Mouse (Mus musculus): ENCODE results near the gene Pdcd4. TPM values are rescaled to one million over a fixed set of nuclear protein-coding genes. Genes with fewer than 3 reads are reported as not detected.
"Not testable (repeated sequence)": the region's sequence is repeated elsewhere in the genome, so short reads cannot be mapped to it uniquely, and the experiment has no call there.

The Pdcd4 gene
- polyA plus RNA-seq, 1 experiment from 2014 or later = 64.9 TPM

DNA sequence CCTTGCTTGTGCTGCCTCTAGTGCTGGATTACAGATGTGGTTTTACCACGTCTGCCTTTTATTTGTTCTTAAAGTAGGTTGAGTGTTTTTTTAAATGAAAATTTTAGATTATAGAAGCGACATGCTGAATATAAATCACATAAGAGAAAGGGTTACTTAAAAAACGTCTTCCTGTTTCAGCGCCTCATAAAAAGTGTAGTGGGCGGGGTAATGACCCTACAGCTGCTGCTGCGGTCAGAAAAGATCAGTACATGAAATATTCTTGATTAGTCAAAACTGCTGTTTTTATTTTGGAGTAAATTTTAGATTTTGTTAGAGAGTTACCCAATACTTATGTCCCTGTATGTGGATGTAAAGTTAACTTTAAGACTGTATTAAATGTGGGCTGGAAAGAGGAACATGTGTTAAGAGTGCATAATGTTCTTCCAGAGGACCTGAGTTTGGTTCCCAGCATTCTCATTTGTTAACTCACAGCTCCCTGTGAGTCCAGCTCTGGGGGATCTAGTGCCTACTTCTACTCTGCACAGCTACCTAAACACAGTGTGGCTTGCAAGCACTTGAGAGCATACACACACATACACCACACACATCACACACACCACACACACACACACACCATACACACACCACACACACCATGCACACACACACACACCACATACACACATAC is 14.1 kb downstream of the Pdcd4 start:
- no peaks in the 10 kb centered on the region for H3K9me3 ChIP-seq
- no peak for ATAC-seq (replicated peaks)
- no peak overlapping the region for H3K27ac ChIP-seq
- no peaks in the 10 kb centered on the region for H3K27me3 ChIP-seq (replicated peaks)
- H3K4me3 ChIP-seq = no peak overlapping the region
- H3K9ac ChIP-seq = no peak overlapping the region
- peaks cover 22% of the 10 kb centered on the region for H3K4me1 ChIP-seq
- WGBS = 74% methylated on average over 6 of the region's 6 CpGs
- peak overlapping the region; percentile 73; the same call in 1 of the 2 replicates for H3K4me2 ChIP-seq
- peaks cover 8% of the 10 kb centered on the region for H3K36me3 ChIP-seq (replicated peaks)

DNA sequence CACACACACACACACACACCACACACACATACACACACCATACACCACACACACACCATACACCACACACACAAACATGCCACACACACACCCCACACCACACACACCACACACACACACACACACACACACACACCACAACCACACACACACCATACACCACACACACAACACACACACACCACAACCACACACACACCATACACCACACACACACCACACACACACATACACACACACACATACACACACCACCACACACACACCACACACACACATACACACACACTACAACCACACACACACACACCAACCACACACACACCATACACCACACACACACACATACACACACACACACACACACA is 14.7 kb downstream of the Pdcd4 start:
- H3K9ac ChIP-seq; H3K27ac ChIP-seq; H3K4me3 ChIP-seq; ATAC-seq (replicated peaks); H3K4me2 ChIP-seq; H3K27me3 ChIP-seq (replicated peaks); H3K9me3 ChIP-seq: not testable (repeated sequence)
- Histone ChIP-seq H3K36me3 (replicated peaks) (peaks cover 11% of the 10 kb centered on the region), H3K4me1 (peaks cover 22% of the 10 kb centered on the region)

DNA sequence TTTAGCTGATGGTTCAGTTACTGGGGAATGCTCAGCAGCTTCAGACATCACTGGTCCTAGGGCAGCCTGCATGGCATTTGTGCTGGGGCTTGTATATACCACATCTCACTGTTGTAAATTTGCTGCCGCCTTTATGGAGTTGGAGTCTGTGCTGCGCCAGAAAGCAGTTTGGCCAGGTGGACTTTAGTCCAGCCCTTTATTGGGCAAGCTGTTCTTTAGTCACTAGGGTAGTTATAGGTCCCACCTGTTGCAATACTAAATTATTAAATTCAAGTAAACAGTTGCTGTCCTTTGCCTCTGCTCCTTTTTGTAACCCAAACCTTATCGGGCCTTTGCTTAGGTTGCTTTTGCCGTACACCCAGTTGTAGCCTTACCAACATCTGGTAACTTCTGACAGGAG is 22.9 kb downstream of the Pdcd4 start:
- Histone ChIP-seq H3K36me3 (replicated peaks) (peaks cover 39% of the 10 kb centered on the region), H3K9ac (no peak overlapping the region), H3K4me2 (no peak overlapping the region), H3K4me1 (no peaks in the 10 kb centered on the region), H3K27ac (no peak overlapping the region), H3K9me3 (no peaks in the 10 kb centered on the region), H3K4me3 (no peak overlapping the region), H3K27me3 (replicated peaks) (no peaks in the 10 kb centered on the region)
- 97% methylated on average over 4 of the region's 4 CpGs for WGBS
- no peak for ATAC-seq (replicated peaks)

DNA sequence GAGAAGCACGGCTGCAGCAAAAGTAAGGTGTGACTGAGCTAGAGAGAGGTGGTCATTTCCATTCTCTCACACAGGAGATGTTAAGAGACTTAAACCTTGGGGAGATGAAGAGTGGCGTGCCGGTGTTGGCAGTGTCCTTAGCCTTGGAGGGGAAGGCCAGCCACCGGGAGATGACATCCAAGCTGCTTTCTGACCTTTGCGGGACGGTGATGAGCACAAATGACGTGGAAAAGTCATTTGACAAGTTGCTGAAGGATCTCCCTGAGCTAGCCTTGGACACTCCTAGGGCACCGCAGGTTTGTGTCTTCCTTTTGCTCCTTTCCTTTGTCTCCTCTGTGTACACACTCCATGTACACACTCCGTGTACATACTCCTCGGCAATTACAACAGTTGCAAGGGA is 27.5 kb downstream of the Pdcd4 start:
- H3K36me3 ChIP-seq (replicated peaks) = peaks cover 34% of the 10 kb centered on the region
- WGBS = 91% methylated on average over 10 of the region's 10 CpGs

DNA sequence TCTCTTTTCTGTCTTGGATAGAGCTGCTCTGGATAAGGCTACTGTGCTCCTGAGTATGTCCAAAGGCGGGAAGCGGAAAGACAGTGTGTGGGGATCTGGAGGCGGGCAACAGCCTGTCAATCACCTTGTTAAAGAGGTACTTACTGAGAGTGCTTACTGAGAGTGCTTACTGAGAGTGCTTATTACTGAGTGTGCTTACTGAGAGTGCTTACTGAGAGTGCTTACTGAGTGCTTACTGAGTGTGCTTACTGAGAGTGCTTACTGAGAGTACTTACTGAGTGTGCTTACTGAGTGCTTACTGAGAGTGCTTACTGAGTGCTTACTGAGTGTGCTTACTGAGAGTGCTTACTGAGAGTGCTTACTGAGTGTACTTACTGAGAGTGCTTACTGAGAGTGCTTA is 30.0 kb downstream of the Pdcd4 start:
- H3K4me1 ChIP-seq; H3K9me3 ChIP-seq; H3K4me2 ChIP-seq; H3K27ac ChIP-seq; H3K9ac ChIP-seq; H3K27me3 ChIP-seq (replicated peaks); ATAC-seq (replicated peaks); H3K4me3 ChIP-seq: not testable (repeated sequence)
- H3K36me3 ChIP-seq (replicated peaks) = peaks cover 22% of the 10 kb centered on the region
- WGBS = 90% methylated on average over 3 of the region's 3 CpGs

More for the DNA sequence above, 27.5 kb downstream of the Pdcd4 start:
- no peak for ATAC-seq (replicated peaks)
- no peaks in the 10 kb centered on the region for H3K27me3 ChIP-seq (replicated peaks)
- no peaks in the 10 kb centered on the region for H3K9me3 ChIP-seq
- H3K4me2 ChIP-seq = no peak overlapping the region
- no peak overlapping the region for H3K27ac ChIP-seq
- H3K4me3 ChIP-seq = no peak overlapping the region
- no peak overlapping the region for H3K9ac ChIP-seq
- H3K4me1 ChIP-seq = no peaks in the 10 kb centered on the region

DNA sequence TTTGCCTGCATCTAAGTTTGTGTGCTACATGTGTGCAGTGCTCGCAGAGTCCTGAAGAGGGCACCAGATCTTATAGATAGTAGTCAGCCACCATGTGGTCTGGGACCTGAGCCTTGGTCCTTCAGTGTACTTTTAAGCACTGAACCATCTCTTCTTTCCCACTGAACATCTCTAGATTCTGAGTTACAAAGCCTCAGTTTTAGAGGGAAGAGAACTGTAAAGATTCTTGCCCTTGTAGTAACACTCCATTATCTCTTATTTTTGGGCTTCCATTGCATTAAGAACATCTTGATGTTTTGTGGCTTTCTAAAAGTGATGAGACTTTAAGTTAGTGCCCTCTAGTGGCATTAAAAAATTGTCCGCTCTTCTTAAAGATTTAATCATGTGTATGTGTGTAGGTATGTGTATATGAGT is 33.3 kb downstream of the Pdcd4 start:
- WGBS = 86% methylated on average over 2 of the region's 2 CpGs
- Histone ChIP-seq H3K9ac (no peak overlapping the region), H3K4me3 (no peak overlapping the region), H3K4me1 (no peaks in the 10 kb centered on the region), H3K27me3 (replicated peaks) (no peaks in the 10 kb centered on the region), H3K9me3 (no peaks in the 10 kb centered on the region), H3K36me3 (replicated peaks) (peaks cover 26% of the 10 kb centered on the region; the same call in 1 of the 2 replicates), H3K4me2 (no peak overlapping the region), H3K27ac (no peak overlapping the region)
- no peak for ATAC-seq (replicated peaks)

DNA sequence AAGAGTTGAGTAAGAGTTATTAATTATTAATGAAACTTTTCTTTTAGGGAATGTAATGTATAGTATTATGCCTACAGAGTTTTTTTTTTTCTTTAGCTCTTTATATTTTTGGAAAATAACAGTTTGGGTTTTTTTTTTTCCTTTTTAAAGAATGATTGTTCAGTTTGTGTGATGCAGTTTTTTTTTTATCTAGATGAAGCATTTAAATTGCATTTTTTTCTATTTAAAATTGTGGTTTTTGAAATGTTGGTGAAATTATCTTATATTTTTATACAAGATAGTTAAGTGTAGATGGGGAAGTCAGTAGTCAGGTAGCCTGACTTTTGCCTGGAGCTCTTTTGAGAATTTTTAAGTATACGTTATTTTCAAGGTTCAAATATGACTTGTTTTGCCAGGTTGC is 34.7 kb downstream of the Pdcd4 start:
- no peak overlapping the region for H3K4me2 ChIP-seq
- no peak overlapping the region for H3K4me3 ChIP-seq
- 93% methylated on average over 1 of the region's 1 CpGs for WGBS
- no peaks in the 10 kb centered on the region for H3K4me1 ChIP-seq
- no peaks in the 10 kb centered on the region for H3K9me3 ChIP-seq
- no peak overlapping the region for H3K27ac ChIP-seq
- ATAC-seq (replicated peaks) = no peak
- no peak overlapping the region for H3K9ac ChIP-seq
- H3K36me3 ChIP-seq (replicated peaks) = peaks cover 26% of the 10 kb centered on the region; the same call in 1 of the 2 replicates
- H3K27me3 ChIP-seq (replicated peaks) = no peaks in the 10 kb centered on the region

DNA sequence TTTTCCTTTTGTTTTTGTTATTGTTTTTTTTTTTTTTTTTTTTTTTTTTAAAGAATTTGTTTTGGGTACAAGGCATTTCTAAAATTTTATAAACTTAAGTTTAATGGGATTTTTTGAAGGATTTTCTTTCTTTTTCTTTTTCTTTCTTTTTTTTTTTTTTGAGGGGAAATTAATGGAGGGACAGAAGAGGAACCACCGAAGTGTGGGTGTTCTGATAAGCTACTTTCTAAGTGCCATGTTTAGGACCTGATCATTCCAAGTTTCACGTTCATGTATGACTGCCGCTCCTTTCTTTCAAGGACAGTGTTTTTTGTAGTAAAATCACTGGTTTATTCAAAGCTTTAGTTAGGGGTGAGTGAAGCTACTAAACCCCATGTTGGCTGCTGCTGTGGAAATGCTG is 37.2 kb downstream of the Pdcd4 start:
- Histone ChIP-seq H3K27ac (no peak overlapping the region), H3K27me3 (replicated peaks) (no peaks in the 10 kb centered on the region), H3K4me3 (no peak overlapping the region), H3K4me2 (no peak overlapping the region), H3K9ac (no peak overlapping the region), H3K4me1 (no peaks in the 10 kb centered on the region), H3K9me3 (no peaks in the 10 kb centered on the region), H3K36me3 (replicated peaks) (peaks cover 37% of the 10 kb centered on the region; the same call in 1 of the 2 replicates)
- no peak for ATAC-seq (replicated peaks)
- 97% methylated on average over 3 of the region's 3 CpGs for WGBS

DNA sequence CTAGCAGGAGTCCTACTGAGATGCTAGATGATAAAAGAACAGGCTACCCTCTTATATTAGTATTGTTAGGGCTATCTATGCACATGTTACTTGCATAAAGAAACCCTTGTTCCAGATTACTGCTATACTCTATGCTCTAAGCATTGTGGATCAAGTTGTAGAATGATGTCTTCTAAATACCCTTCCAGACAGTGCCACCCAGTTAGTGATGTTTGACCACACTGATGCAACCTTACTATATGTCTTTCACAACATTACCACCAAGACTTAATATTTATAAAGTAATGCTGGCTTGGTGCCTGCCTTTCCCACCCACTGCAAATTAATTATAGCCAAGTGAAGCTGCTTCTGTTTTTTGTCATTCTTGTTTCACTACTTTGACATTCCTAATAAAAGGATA is 41.0 kb downstream of the Pdcd4 start:
- H3K36me3 ChIP-seq (replicated peaks) = peaks cover 33% of the 10 kb centered on the region; the same call in 1 of the 2 replicates
- ATAC-seq (replicated peaks) = no peak
- H3K27me3 ChIP-seq (replicated peaks) = no peaks in the 10 kb centered on the region
- no peak overlapping the region for H3K4me3 ChIP-seq
- no peak overlapping the region for H3K27ac ChIP-seq
- H3K4me1 ChIP-seq = no peaks in the 10 kb centered on the region
- H3K9me3 ChIP-seq = no peaks in the 10 kb centered on the region
- H3K4me2 ChIP-seq = no peak overlapping the region
- H3K9ac ChIP-seq = no peak overlapping the region

DNA sequence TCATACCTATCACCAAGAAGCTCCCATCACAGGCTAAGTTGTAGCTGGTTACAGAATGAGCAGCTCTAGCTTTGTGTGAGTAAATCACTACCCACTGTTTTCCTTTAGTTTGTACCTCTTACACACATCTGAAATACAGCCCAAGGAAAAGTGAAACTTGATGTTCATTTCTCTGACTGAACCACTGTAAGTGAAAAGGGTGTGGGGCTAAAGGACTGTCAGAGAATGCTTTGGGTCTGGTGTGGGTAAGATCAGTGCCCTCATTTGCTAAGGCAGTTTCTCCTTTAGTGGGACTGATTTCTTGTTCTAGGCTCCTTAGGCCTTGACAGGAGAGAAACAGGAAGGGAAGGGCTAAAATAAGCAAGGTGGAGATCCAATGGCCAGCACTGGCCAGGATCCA is 42.0 kb downstream of the Pdcd4 start:
- Histone ChIP-seq H3K27me3 (replicated peaks) (no peaks in the 10 kb centered on the region), H3K27ac (no peak overlapping the region), H3K4me2 (no peak overlapping the region), H3K9me3 (no peaks in the 10 kb centered on the region; the same call in 1 of the 2 replicates), H3K9ac (no peak overlapping the region), H3K4me3 (no peak overlapping the region), H3K4me1 (no peaks in the 10 kb centered on the region), H3K36me3 (replicated peaks) (peaks cover 32% of the 10 kb centered on the region; the same call in 1 of the 2 replicates)
- no peak for ATAC-seq (replicated peaks)

DNA sequence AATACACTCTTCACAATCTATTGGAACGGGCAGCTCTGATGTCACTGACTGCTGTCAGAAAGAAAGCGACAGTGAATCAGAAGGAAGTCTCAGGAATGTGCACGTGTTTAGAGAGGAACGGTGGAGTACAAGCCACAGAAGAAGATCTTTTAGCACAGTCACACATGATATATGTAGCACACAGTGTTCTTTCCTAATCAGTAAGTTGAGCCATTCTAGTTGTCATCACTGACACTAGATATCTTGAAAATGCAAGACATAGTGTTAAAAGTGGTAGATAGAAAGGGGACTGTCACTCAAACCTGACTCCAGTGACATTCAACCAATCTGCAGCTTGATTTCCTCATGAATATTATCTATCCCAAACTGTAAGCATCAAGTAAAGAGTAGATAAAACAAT is 47.4 kb downstream of the Pdcd4 start:
- H3K36me3 ChIP-seq (replicated peaks) = 0 out of 2 replicates have a peak, but pooled peaks cover 7% of the 10 kb centered on the region
- ATAC-seq (replicated peaks) = no peak
- no peaks in the 10 kb centered on the region for H3K27me3 ChIP-seq (replicated peaks)
- no peak overlapping the region for H3K4me2 ChIP-seq
- 89% methylated on average over 4 of the region's 4 CpGs for WGBS
- H3K4me3 ChIP-seq = no peak overlapping the region
- H3K9ac ChIP-seq = no peak overlapping the region
- H3K9me3 ChIP-seq = no peaks in the 10 kb centered on the region; the same call in 1 of the 2 replicates
- H3K4me1 ChIP-seq = peaks cover 9% of the 10 kb centered on the region
- H3K27ac ChIP-seq = no peak overlapping the region

DNA sequence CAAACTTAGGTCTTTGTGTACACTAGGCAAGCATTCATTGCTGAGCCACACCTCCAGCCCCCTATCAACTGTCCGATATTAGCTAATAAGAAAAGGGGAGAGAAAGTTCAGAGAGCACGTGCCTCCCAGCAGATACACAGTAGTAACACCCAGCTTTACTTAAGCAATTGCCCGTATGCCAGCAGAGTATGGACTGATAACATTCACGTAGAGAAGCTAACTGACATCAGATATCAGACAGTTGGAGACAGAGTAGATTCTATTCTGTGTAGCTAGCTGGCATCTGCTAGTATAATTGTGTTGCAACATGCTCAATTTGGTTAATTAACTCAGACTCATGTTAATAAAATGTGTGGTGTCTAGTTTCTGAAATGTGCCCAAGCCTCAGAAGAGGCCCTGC is 49.1 kb downstream of the Pdcd4 start:
- Histone ChIP-seq H3K4me2 (no peak overlapping the region), H3K4me1 (peaks cover 12% of the 10 kb centered on the region), H3K27ac (no peak overlapping the region), H3K36me3 (replicated peaks) (0 out of 2 replicates have a peak, but pooled peaks cover 7% of the 10 kb centered on the region), H3K9me3 (no peaks in the 10 kb centered on the region; the same call in 1 of the 2 replicates), H3K27me3 (replicated peaks) (no peaks in the 10 kb centered on the region), H3K9ac (no peak overlapping the region), H3K4me3 (no peak overlapping the region)
- 87% methylated on average over 4 of the region's 4 CpGs for WGBS
- ATAC-seq (replicated peaks) = no peak

DNA sequence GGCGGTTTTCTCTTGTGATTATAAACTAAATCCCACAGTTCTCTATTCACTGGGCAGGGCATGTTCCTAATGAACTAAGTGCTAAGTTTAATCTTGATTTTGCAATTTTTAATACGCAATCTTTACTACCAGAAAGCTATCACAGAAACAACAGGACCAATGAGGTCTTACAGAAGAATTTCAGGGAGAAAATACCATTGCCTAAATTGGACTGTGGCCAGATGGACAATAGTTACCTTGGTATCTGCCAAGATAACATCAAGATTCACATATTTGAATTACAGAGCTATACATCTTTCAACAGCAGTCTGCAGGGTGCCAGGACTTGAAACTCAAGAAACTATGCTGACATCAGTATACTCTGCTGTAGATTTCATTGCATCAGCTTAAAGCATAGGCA is 50.3 kb downstream of the Pdcd4 start:
- Histone ChIP-seq H3K4me1 (peaks cover 20% of the 10 kb centered on the region), H3K27ac (no peak overlapping the region), H3K9me3 (no peaks in the 10 kb centered on the region; the same call in 1 of the 2 replicates), H3K27me3 (replicated peaks) (no peaks in the 10 kb centered on the region), H3K4me2 (peak overlapping the region; percentile 51; the same call in 1 of the 2 replicates), H3K9ac (no peak overlapping the region), H3K36me3 (replicated peaks) (0 out of 2 replicates have a peak, but pooled peaks cover 5% of the 10 kb centered on the region), H3K4me3 (no peak overlapping the region)
- ATAC-seq (replicated peaks) = no peak
- 98% methylated on average over 2 of the region's 2 CpGs for WGBS
